Mouse (Mus musculus) stomach, embryonic 14.5 days (tissue): ENCODE measurements around the gene Resf1. TPM values are rescaled to one million over a fixed set of nuclear protein-coding genes. Genes with fewer than 3 reads are reported as not detected.
"Not testable (repeated sequence)": the region's sequence is repeated elsewhere in the genome, so short reads cannot be mapped to it uniquely, and the experiment has no call there.

Source experiments
- ATAC-seq: fragments of 200-750 bp; cut with Nextera tagmentation; 2 replicates; pipeline ENCODE4 v1.8.0; 2017; ENCODE audit warnings: low read depth, moderate TSS enrichment; ENCODE audit not compliant: insufficient number of reproducible peaks, insufficient read depth, low FRiP score
- H3K27ac ChIP-seq: fragments of 300-500 bp; sonication (generic); 2 replicates; pipeline ENCODE4 v1.5.1; 2014; ENCODE audit warnings: mild to moderate bottlenecking, low read length, moderate library complexity, mixed read lengths
- H3K27me3 ChIP-seq: fragments of 300-500 bp; sonication (generic); 2 replicates; pipeline ENCODE4 v1.6.1; 2014; ENCODE audit warnings: low read length, control low read depth, mixed read lengths; ENCODE audit not compliant: control insufficient read depth, insufficient read depth
- H3K36me3 ChIP-seq: fragments of 300-500 bp; sonication (generic); 2 replicates; pipeline ENCODE4 v1.6.1; 2014; ENCODE audit warnings: mild to moderate bottlenecking, control low read depth, low read length, moderate library complexity, mixed read lengths; ENCODE audit not compliant: control insufficient read depth, insufficient read depth
- H3K4me1 ChIP-seq: fragments of 300-500 bp; sonication (generic); 2 replicates; pipeline ENCODE4 v1.6.1; 2014; ENCODE audit warnings: low read length, control low read depth, mixed read lengths; ENCODE audit not compliant: control insufficient read depth, insufficient read depth
- H3K4me2 ChIP-seq: fragments of 300-500 bp; sonication (generic); replicated peaks from 2 replicates; pipeline ENCODE4 v1.6.1; 2014; ENCODE audit warnings: low read depth, low read length, control low read depth
- H3K4me3 ChIP-seq: fragments of 300-500 bp; sonication (generic); 2 replicates; pipeline ENCODE4 v1.5.1; 2014; ENCODE audit warnings: low read depth, low read length, control low read depth
- H3K9ac ChIP-seq: fragments of 300-500 bp; sonication (generic); replicated peaks from 2 replicates; pipeline ENCODE4 v1.6.1; 2014; ENCODE audit warnings: low read depth, mild to moderate bottlenecking, control low read depth, low read length, moderate library complexity, mixed read lengths
- H3K9me3 ChIP-seq: fragments of 300-500 bp; sonication (generic); 2 replicates; pipeline ENCODE4 v1.6.1; 2016; ENCODE audit warnings: low read depth, low read length, control low read depth; ENCODE audit not compliant: control insufficient read depth
- WGBS: fragments of 180-500 bp; shearing (Covaris S2); extraction: QIAGEN DNeasy Blood & Tissue Kit; methylation state at CpG from one replicate; pipeline ENCODE4 v1.1.7; 2014; 5-methylcytosine and 5-hydroxymethylcytosine counted together
- polyA plus RNA-seq: library from polyadenylated mRNA; unstranded; fragments of >200 nt; fragmentation: Nextera tagmentation; extraction: Ambion mirVana; gene quantifications from 2 replicates; pipeline ENCODE4 v1.2.1, GENCODE M21; 2014

The Resf1 gene
- 59.3 and 61.3 TPM in 2 replicates for polyA plus RNA-seq

GRCm38 (mm10) chr6:149308956-149309932 is at the start of gene Resf1:
Gene Resf1, plus strand, starts transcription at chr6:149309414.
- peaks cover 5% of the 10 kb centered on the region; the same call in 1 of the 2 replicates for H3K9me3 ChIP-seq
- peak within 1 kb of the TSS; percentile 81 for H3K4me3 ChIP-seq
- H3K27me3 ChIP-seq, result no peaks in the 10 kb centered on the region
- ATAC-seq, result peak; percentile 97
- H3K36me3 ChIP-seq, result peaks cover 4% of the 10 kb centered on the region; the same call in 1 of the 2 replicates
- peak within 1 kb of the TSS; percentile 96 for H3K27ac ChIP-seq
- peak within 1 kb of the TSS; percentile 87 for H3K9ac ChIP-seq
- peak within 1 kb of the TSS; percentile 41 for H3K4me2 ChIP-seq
- WGBS, result 5% methylated on average over 61 of the region's 61 CpGs
- H3K4me1 ChIP-seq, result 0 out of 2 replicates have a peak, but pooled peaks cover 4% of the 10 kb centered on the region

DNA sequence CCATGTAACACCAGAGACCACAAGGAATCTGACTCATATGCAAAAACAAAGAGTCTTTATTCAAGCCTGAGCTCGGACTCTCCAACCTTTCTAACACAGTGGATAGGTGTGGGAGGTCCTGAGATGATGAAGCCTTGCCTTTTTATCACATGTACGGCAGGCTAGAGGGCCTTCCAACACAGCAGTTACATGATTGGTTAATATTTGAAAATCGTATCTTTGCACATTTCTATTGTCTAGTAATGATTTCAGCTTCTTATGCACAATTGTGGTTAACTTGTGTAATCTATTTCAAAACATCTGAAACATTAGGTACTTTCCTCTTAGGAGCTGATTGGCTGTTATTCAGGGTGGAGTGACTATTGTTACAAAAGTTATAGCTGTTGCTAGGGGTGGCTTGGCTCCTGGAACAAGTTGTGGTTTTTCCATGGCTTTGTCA is 48.4 kb upstream of the Resf1 start:
- no peak overlapping the region for H3K9ac ChIP-seq
- no peak for ATAC-seq
- H3K27ac ChIP-seq, result no peak overlapping the region

DNA sequence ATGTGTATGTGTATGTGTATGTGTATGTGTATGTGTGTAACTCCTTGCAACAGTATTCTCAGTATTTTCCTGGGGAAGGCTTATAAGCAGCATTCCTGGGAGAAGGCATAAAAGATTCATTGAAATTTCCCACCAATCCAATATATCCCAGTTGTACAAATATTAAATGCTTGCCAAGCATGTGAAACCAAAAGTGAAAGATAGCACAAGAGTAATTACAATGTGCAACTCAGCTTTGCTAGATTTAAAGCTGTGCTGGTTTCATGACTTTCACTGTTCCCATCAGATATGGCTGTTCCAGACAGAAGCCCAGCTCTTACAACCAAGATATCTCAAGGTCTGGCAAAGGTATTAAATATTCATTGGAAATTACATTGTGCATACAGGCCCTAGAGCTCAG is 41.3 kb upstream of the Resf1 start:
- H3K27me3 ChIP-seq, result no peaks in the 10 kb centered on the region
- no peak for ATAC-seq
- no peaks in the 10 kb centered on the region for H3K36me3 ChIP-seq
- no peak overlapping the region for H3K27ac ChIP-seq
- no peak overlapping the region for H3K4me2 ChIP-seq
- no peaks in the 10 kb centered on the region for H3K4me1 ChIP-seq
- no peaks in the 10 kb centered on the region for H3K9me3 ChIP-seq
- H3K9ac ChIP-seq, result no peak overlapping the region
- H3K4me3 ChIP-seq, result no peak overlapping the region

More for the DNA sequence above, 48.4 kb upstream of the Resf1 start:
- H3K9me3 ChIP-seq, result peaks cover 7% of the 10 kb centered on the region; the same call in 1 of the 2 replicates
- H3K4me3 ChIP-seq, result no peak overlapping the region
- H3K27me3 ChIP-seq, result no peaks in the 10 kb centered on the region
- WGBS, result 65% methylated on average over 3 of the region's 3 CpGs
- no peaks in the 10 kb centered on the region for H3K36me3 ChIP-seq
- H3K4me2 ChIP-seq, result no peak overlapping the region
- H3K4me1 ChIP-seq, result no peaks in the 10 kb centered on the region

- Histone ChIP-seq H3K4me2 (no peak overlapping the region), H3K27ac (no peak overlapping the region), H3K4me1 (no peaks in the 10 kb centered on the region), H3K9me3 (peaks cover 9% of the 10 kb centered on the region; the same call in 1 of the 2 replicates), H3K9ac (no peak overlapping the region), H3K4me3 (no peak overlapping the region), H3K36me3 (no peaks in the 10 kb centered on the region), H3K27me3 (no peaks in the 10 kb centered on the region)
- ATAC-seq, result no peak
- 27% methylated on average over 2 of the region's 2 CpGs for WGBS
These were observed 30.9 kb upstream of the Resf1 start for GRCm38 (mm10) chr6:149278248-149278731.

GRCm38 (mm10) chr6:149278866-149279265 is 30.3 kb upstream of the Resf1 start:
- 70% methylated on average over 1 of the region's 1 CpGs for WGBS
- Histone ChIP-seq H3K4me2 (no peak overlapping the region), H3K4me3 (no peak overlapping the region), H3K9ac (no peak overlapping the region), H3K9me3 (peaks cover 12% of the 10 kb centered on the region; the same call in 1 of the 2 replicates), H3K27me3 (no peaks in the 10 kb centered on the region), H3K27ac (no peak overlapping the region), H3K36me3 (no peaks in the 10 kb centered on the region), H3K4me1 (no peaks in the 10 kb centered on the region)
- ATAC-seq, result no peak

GRCm38 (mm10) chr6:149280511-149280910 is 28.7 kb upstream of the Resf1 start:
- Histone ChIP-seq H3K4me2 (no peak overlapping the region), H3K27me3 (no peaks in the 10 kb centered on the region), H3K9me3 (peaks cover 12% of the 10 kb centered on the region; the same call in 1 of the 2 replicates), H3K4me1 (no peaks in the 10 kb centered on the region), H3K4me3 (no peak overlapping the region), H3K36me3 (no peaks in the 10 kb centered on the region), H3K9ac (no peak overlapping the region), H3K27ac (no peak overlapping the region)
- no peak for ATAC-seq

- H3K4me3 ChIP-seq, H3K27ac ChIP-seq, ATAC-seq, H3K4me1 ChIP-seq, H3K27me3 ChIP-seq, H3K9me3 ChIP-seq, H3K9ac ChIP-seq, H3K4me2 ChIP-seq, H3K36me3 ChIP-seq: not testable (repeated sequence)
- WGBS, result 92% methylated on average over 9 of the region's 9 CpGs
These were observed 21.0 kb upstream of the Resf1 start for GRCm38 (mm10) chr6:149288190-149288589.

DNA sequence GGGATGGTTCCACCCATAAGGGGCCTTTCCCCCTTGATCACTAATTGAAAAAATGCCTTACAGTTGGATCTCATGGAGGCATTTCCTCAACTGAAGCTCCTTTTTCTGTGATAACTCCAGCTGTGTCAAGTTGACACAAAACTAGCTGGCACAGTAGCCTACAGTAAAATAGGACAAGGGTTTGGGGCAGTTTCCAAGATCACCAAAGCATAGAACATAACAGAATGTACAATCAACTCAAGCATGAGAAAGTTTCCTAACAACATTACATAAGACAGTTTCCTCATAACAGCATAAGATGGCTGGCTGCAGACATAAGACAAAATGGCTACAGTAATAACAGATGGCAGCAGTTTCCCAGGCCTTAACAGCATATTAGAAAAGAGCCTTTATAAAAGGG is 6.0 kb upstream of the Resf1 start:
- not testable (repeated sequence) for H3K27me3 ChIP-seq, H3K4me3 ChIP-seq, H3K9ac ChIP-seq, H3K36me3 ChIP-seq, H3K4me2 ChIP-seq, H3K27ac ChIP-seq, ATAC-seq, H3K4me1 ChIP-seq, H3K9me3 ChIP-seq
